15 mouse cellular contexts compared by ENCODE assay signal in genomic region chr6:66477575-66477974, GRCm38 (mm10).
"Had no signal": no experiment of that assay in that cellular context is flagged by ENCODE, and none has a peak within 500 bp of the region (broad histone marks: within the 10 kb centered on the region; RNA-seq: fewer than 3 reads in every experiment).

No protein-coding gene starts in this region.

- ATAC-seq: intestine, embryonic 16.5 days; midbrain, embryonic 16.5 days had no signal

- H3K4me2 ChIP-seq: liver, embryonic 13.5 days; lung, embryonic 15.5 days; midbrain, embryonic 12.5 days; neural tube, embryonic 13.5 days had no signal

- H3K9ac ChIP-seq: liver, embryonic 13.5 days; lung, embryonic 15.5 days; midbrain, embryonic 12.5 days; neural tube, embryonic 13.5 days had no signal

- H3K27me3 ChIP-seq: liver, embryonic 13.5 days; lung, embryonic 15.5 days; midbrain, embryonic 12.5 days; neural tube, embryonic 13.5 days had no signal

- H3K9me3 ChIP-seq: liver, embryonic 13.5 days; lung, embryonic 15.5 days; midbrain, embryonic 12.5 days; neural tube, embryonic 13.5 days had no signal

- H3K4me1 ChIP-seq: liver, embryonic 13.5 days; midbrain, embryonic 12.5 days; neural tube, embryonic 13.5 days had no signal

- H3K4me3 ChIP-seq: left cerebral cortex, adult 2 months; liver, embryonic 13.5 days; lung, embryonic 15.5 days; midbrain, embryonic 12.5 days; myocyte; neural tube, embryonic 13.5 days had no signal

- H3K27ac ChIP-seq: left cerebral cortex, adult 2 months; liver, embryonic 13.5 days; midbrain, embryonic 12.5 days; neural tube, embryonic 13.5 days had no signal

- DNase-seq: kidney, adult 2 months; kidney, postnatal 10 days; kidney, postnatal 36 days; layer of hippocampus, postnatal 36 days; liver, embryonic 13.5 days; lung, postnatal 4 days; thymus, adult 18-20 months; thymus, postnatal 36 days had no signal

- H3K36me3 ChIP-seq: liver, embryonic 13.5 days; lung, embryonic 15.5 days; midbrain, embryonic 12.5 days; neural tube, embryonic 13.5 days had no signal
